Mouse (Mus musculus) stomach, postnatal 0 days (tissue): ENCODE measurements at regions not wholly inside any gene's neighbourhood (a gene's known extent, or its start where the extent isn't known, plus 50 kb on each side); places are given as distances from the start of the nearest gene placed in this dataset.

Source experiments
- CTCF ChIP-seq: IDR thresholded peaks from 2 replicates; pipeline ENCODE4 v1.5.1; 2016; ENCODE audit warnings: antibody characterized with exemption, low read depth, mild to moderate bottlenecking, moderate library complexity
- EP300 ChIP-seq: optimal IDR thresholded peaks from 2 replicates; pipeline ENCODE3; 2016; ENCODE audit warnings: antibody characterized with exemption

- TF ChIP-seq CTCF (no peak), EP300 (no peak)
These were observed 61.9 kb upstream of the Akap13 start for GRCm38 (mm10) chr7:75393466-75393865.
